Mouse (Mus musculus) heart, postnatal 10 days (tissue): ENCODE results near the gene Scnn1a. TPM values are rescaled to one million over a fixed set of nuclear protein-coding genes. Genes with fewer than 3 reads are reported as not detected.

Source experiments
- DNase-seq, 2 experiments: peaks; one replicate each; pipeline ENCODE4 v3.0.0; 2021
- intact Hi-C: fragments of 180-260 bp; cut with DNase I; formaldehyde crosslinking; loops from one replicate; pipeline ENCODE4 v1.15.1; 2025
- total RNA-seq, 2 experiments: library from RNA; stranded (reverse); gene quantifications; 2 replicates each; pipeline ENCODE4 v1.2.3; 2021

Scnn1a gene
- total RNA-seq, 2 experiments from 2014 or later: 0.97 to 0.98 TPM

GRCm38 (mm10) chr6:125385066-125385974 lies 64.9 kb downstream of the Scnn1a start:
- intact Hi-C loops: no loop called here
- no peak for DNase-seq

- intact Hi-C loops: no loop called here
- no peak for DNase-seq
These were observed 65.6 kb downstream of the Scnn1a start for GRCm38 (mm10) chr6:125386080-125386479.

- intact Hi-C loops: no loop called here
- DNase-seq: no peak
These were observed 69.4 kb downstream of the Scnn1a start for GRCm38 (mm10) chr6:125389853-125390252.

Other genes starting within 250 kb of the Scnn1a start
- 100 to 1,000 TPM; 170 to 183 TPM for gene Chd4, start 224.7 kb upstream of the Scnn1a start, total RNA-seq
- 10 to 100 TPM; 23.7 to 25.3 TPM for gene Nop2, start 188.8 kb upstream of the Scnn1a start, total RNA-seq
- gene Iffo1, start 175.4 kb upstream of the Scnn1a start, total RNA-seq: 10 to 100 TPM; 13.0 to 17.8 TPM
- gene Gapdh, start 154.2 kb upstream of the Scnn1a start, total RNA-seq: 1,000 to 10,000 TPM; 3,414 to 3,559 TPM
- gene Ncapd2, start 129.0 kb upstream of the Scnn1a start, total RNA-seq: 10 to 100 TPM; 42.3 to 51.8 TPM
- 100 to 1,000 TPM; 272 to 283 TPM for gene Mrpl51, start 128.9 kb upstream of the Scnn1a start, total RNA-seq
- gene Vamp1, start 105.1 kb upstream of the Scnn1a start, total RNA-seq: 1 to 10 TPM; 8.1 to 9.1 TPM
- gene Tapbpl, start 88.8 kb upstream of the Scnn1a start, total RNA-seq: 1 to 10 TPM; 2.8 to 4.4 TPM
- under 1 TPM; 0.37 to 0.55 TPM for gene Cd27, start 83.6 kb upstream of the Scnn1a start, total RNA-seq
- not detected for gene Tuba3a, start 34.6 kb upstream of the Scnn1a start, total RNA-seq
- gene Ltbr, start 6.8 kb upstream of the Scnn1a start, total RNA-seq: 10 to 100 TPM; 42.8 to 49.4 TPM
- gene Tnfrsf1a, start 28.7 kb downstream of the Scnn1a start, total RNA-seq: 10 to 100 TPM; 73.7 to 77.8 TPM
- not detected for gene Plekhg6, start 60.1 kb downstream of the Scnn1a start, total RNA-seq
- gene Cd9, start 174.1 kb downstream of the Scnn1a start, total RNA-seq: 10 to 100 TPM; 77.7 to 79.8 TPM
- gene Vwf, start 226.1 kb downstream of the Scnn1a start, total RNA-seq: 10 to 100 TPM; 77.4 to 85.2 TPM